Mouse (Mus musculus): ENCODE data around the gene Zfhx3. TPM values are rescaled to one million over a fixed set of nuclear protein-coding genes. Genes with fewer than 3 reads are reported as not detected.

Zfhx3 gene
- polyA plus RNA-seq, 2 experiments, result 0.25 to 0.65 TPM

DNA sequence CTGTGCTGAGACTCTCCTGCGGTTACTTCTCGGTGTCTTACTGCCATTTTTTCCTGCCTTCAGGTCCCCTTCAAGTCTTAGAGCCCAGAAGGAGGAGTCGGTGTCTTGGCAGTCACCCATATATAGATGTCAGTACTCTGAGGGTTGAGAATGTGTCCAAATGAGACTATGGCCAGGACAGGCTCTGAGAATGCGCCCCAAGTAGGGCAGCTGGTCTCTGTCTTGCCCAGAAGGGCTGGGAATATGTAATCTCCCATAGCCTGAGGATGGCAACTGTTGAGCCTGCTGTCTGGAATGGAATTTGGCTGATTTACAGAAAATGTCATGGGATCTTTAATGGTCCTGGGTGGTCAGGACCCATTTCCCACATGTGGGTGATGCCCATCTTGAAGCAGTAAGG, 881.6 kb downstream of the Zfhx3 start:
- no peak overlapping the region for H3K27ac ChIP-seq
- no peaks in the 10 kb centered on the region for H3K9me3 ChIP-seq (ENCODE audit: control insufficient read depth, low read length)
- H3K36me3 ChIP-seq (replicated peaks; ENCODE audit: control insufficient read depth, insufficient read depth, low read depth), result no peaks in the 10 kb centered on the region
- H3K9ac ChIP-seq (replicated peaks), result no peak overlapping the region
- no peak overlapping the region for H3K4me3 ChIP-seq (ENCODE audit: insufficient read depth in 1 of 2, low read depth in 2 of 2, low read length in 2 of 2)
- 75% methylated on average over 4 of the region's 4 CpGs for WGBS (ENCODE audit: insufficient replicate concordance)
- no peak for ATAC-seq (ENCODE audit: insufficient read depth)
- no peak for TF ChIP-seq CTCF (IDR thresholded peaks at IDR 0.05; ENCODE audit: low read depth)
- TF ChIP-seq EP300 (IDR thresholded peaks at IDR 0.05; ENCODE audit: low read depth), result no peak
- no peaks in the 10 kb centered on the region for H3K27me3 ChIP-seq (ENCODE audit: control insufficient read depth, insufficient read depth, low read length)
- H3K4me1 ChIP-seq (replicated peaks; ENCODE audit: control insufficient read depth in 2 of 2, insufficient read depth in 2 of 2, low read length in 1 of 2), result peaks cover 3 to 20% of the 10 kb centered on the region in 2 experiments
- H3K4me2 ChIP-seq (ENCODE audit: low read depth), result no peak overlapping the region
- DNase-seq (ENCODE audit: low read depth in 3 of 3, low spot score in 3 of 3), result no peak

- ATAC-seq (ENCODE audit: insufficient read depth), result no peak
- WGBS (ENCODE audit: insufficient replicate concordance), result 61% methylated on average over 4 of the region's 4 CpGs
- no peak overlapping the region for H3K9ac ChIP-seq (replicated peaks)
Measured at GRCm38 (mm10) chr8:108826414-108826813, 884.0 kb downstream of the Zfhx3 start.

DNA sequence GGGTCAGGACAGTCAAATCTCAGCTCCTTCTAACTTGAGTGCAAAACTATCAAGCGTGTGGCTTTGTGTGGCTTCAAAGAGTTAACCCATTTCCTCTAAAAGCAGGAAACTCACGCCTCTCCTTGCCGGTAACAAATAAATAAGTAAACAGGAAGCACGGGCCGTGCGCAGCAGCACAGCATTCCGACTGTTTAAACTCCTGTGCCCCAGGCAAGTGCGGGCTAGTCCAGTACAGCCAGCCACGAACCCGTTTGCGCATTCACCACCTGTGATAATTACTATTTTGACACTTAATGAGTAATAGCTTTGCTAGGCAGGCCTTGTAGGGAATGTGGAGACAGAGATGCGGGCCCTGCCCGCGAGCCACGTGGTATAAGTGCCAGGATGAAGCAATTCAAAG, 885.0 kb downstream of the Zfhx3 start:
- ATAC-seq (ENCODE audit: insufficient read depth) (no peak), DNase-seq (ENCODE audit: low read depth in 3 of 3, low spot score in 3 of 3) (no peak)
- Histone ChIP-seq H3K4me2 (ENCODE audit: low read depth) (no peak overlapping the region), H3K27me3 (ENCODE audit: control insufficient read depth, insufficient read depth, low read length) (no peaks in the 10 kb centered on the region), H3K9ac (replicated peaks) (no peak overlapping the region), H3K4me1 (replicated peaks; ENCODE audit: control insufficient read depth in 2 of 2, insufficient read depth in 2 of 2, low read length in 1 of 2) (peaks cover 0 to 6% of the 10 kb centered on the region in 2 experiments; a peak in 2 of 4 replicates), H3K27ac (no peak overlapping the region), H3K36me3 (replicated peaks; ENCODE audit: control insufficient read depth, insufficient read depth, low read depth) (no peaks in the 10 kb centered on the region), H3K9me3 (ENCODE audit: control insufficient read depth, low read length) (no peaks in the 10 kb centered on the region), H3K4me3 (ENCODE audit: insufficient read depth in 1 of 2, low read depth in 2 of 2, low read length in 2 of 2) (no peak overlapping the region)
- TF ChIP-seq CTCF (IDR thresholded peaks at IDR 0.05; ENCODE audit: low read depth) (no peak), EP300 (IDR thresholded peaks at IDR 0.05; ENCODE audit: low read depth) (no peak)
- 46% methylated on average over 15 of the region's 15 CpGs for WGBS (ENCODE audit: insufficient replicate concordance)

More at GRCm38 (mm10) chr8:108826414-108826813, 884.0 kb downstream of the Zfhx3 start:
- TF ChIP-seq EP300 (IDR thresholded peaks at IDR 0.05; ENCODE audit: low read depth), result no peak
- TF ChIP-seq CTCF (IDR thresholded peaks at IDR 0.05; ENCODE audit: low read depth), result no peak
- no peak for DNase-seq (ENCODE audit: low read depth in 3 of 3, low spot score in 3 of 3)
- Histone ChIP-seq H3K36me3 (replicated peaks; ENCODE audit: control insufficient read depth, insufficient read depth, low read depth) (no peaks in the 10 kb centered on the region), H3K4me2 (ENCODE audit: low read depth) (no peak overlapping the region), H3K4me3 (ENCODE audit: insufficient read depth in 1 of 2, low read depth in 2 of 2, low read length in 2 of 2) (no peak overlapping the region), H3K27ac (no peak overlapping the region), H3K9me3 (ENCODE audit: control insufficient read depth, low read length) (no peaks in the 10 kb centered on the region), H3K4me1 (replicated peaks; ENCODE audit: control insufficient read depth in 2 of 2, insufficient read depth in 2 of 2, low read length in 1 of 2) (peaks cover 0 to 6% of the 10 kb centered on the region in 2 experiments; a peak in 2 of 4 replicates), H3K27me3 (ENCODE audit: control insufficient read depth, insufficient read depth, low read length) (no peaks in the 10 kb centered on the region)

DNA sequence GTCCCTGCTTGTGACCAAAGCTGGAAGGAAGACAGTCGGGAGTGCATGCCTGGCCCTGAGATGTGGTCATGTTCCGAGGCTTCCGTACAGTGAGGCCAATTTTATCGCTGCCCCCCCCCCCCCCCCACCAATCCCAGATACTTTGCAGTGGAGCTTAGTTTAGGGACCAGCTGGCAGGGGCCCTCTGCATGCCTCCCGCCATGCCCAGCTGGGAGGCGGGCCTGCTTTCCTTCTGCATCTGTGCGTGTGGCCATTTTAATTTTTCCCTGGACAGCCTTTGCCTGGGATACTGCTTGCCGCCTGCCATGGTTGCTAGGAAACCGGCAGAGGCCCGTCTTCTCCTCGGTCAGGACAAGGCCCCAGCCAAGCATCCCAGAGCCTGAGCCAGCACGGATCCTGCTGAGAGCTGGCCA, 886.9 kb downstream of the Zfhx3 start:
- DNase-seq (ENCODE audit: low read depth in 3 of 3, low spot score in 3 of 3) (no peak), ATAC-seq (ENCODE audit: insufficient read depth) (no peak)
- H3K9me3 ChIP-seq (ENCODE audit: control insufficient read depth, low read length), result no peaks in the 10 kb centered on the region
- H3K9ac ChIP-seq (replicated peaks), result no peak overlapping the region
- H3K4me2 ChIP-seq (ENCODE audit: low read depth), result no peak overlapping the region
- WGBS (ENCODE audit: insufficient replicate concordance), result 76% methylated on average over 11 of the region's 12 CpGs
- H3K4me1 ChIP-seq (replicated peaks; ENCODE audit: control insufficient read depth in 2 of 2, insufficient read depth in 2 of 2, low read length in 1 of 2), result peaks cover 0 to 3% of the 10 kb centered on the region in 2 experiments; a peak in 1 of 4 replicates
- no peaks in the 10 kb centered on the region for H3K36me3 ChIP-seq (replicated peaks; ENCODE audit: control insufficient read depth, insufficient read depth, low read depth)
- H3K27me3 ChIP-seq (ENCODE audit: control insufficient read depth, insufficient read depth, low read length), result no peaks in the 10 kb centered on the region
- no peak overlapping the region for H3K4me3 ChIP-seq (ENCODE audit: insufficient read depth in 1 of 2, low read depth in 2 of 2, low read length in 2 of 2)
- H3K27ac ChIP-seq, result no peak overlapping the region
- TF ChIP-seq EP300 (IDR thresholded peaks at IDR 0.05; ENCODE audit: low read depth) (no peak), CTCF (IDR thresholded peaks at IDR 0.05; ENCODE audit: low read depth) (no peak)

DNA sequence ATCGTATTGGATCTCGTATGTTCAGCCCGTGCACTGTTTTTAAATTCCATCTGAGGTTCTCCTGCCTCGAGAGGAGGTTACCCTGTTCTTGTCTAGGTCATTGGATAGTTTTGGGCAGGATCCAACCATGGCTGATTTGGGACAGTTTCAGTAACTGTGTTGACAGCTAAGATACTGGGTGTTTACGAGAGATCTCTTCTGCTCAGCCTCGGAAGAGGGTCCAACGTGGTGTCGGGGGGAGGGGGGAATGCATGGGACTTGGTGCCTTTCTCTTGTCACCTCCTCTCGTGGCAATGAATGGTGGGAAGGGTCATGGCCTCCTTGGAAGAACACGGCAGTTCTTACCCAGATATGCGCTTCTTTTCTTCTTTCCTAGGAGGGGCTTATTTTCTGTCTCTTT, 892.7 kb downstream of the Zfhx3 start:
- H3K4me2 ChIP-seq (ENCODE audit: low read depth), result no peak overlapping the region
- DNase-seq (ENCODE audit: low read depth in 3 of 3, low spot score in 3 of 3) (no peak), ATAC-seq (ENCODE audit: insufficient read depth) (no peak)
- no peak overlapping the region for H3K27ac ChIP-seq
- H3K27me3 ChIP-seq (ENCODE audit: control insufficient read depth, insufficient read depth, low read length), result no peaks in the 10 kb centered on the region
- H3K4me3 ChIP-seq (ENCODE audit: insufficient read depth in 1 of 2, low read depth in 2 of 2, low read length in 2 of 2), result no peak overlapping the region
- WGBS (ENCODE audit: insufficient replicate concordance), result 73% methylated on average over 11 of the region's 11 CpGs
- no peaks in the 10 kb centered on the region for H3K36me3 ChIP-seq (replicated peaks; ENCODE audit: control insufficient read depth, insufficient read depth, low read depth)
- TF ChIP-seq CTCF (IDR thresholded peaks at IDR 0.05; ENCODE audit: low read depth) (no peak), EP300 (IDR thresholded peaks at IDR 0.05; ENCODE audit: low read depth) (no peak)
- H3K9me3 ChIP-seq (ENCODE audit: control insufficient read depth, low read length), result no peaks in the 10 kb centered on the region
- no peaks in the 10 kb centered on the region for H3K4me1 ChIP-seq (replicated peaks; ENCODE audit: control insufficient read depth in 2 of 2, insufficient read depth in 2 of 2, low read length in 1 of 2)
- no peak overlapping the region for H3K9ac ChIP-seq (replicated peaks)

Data from liver, embryonic 14.5 days (tissue).